Mouse (Mus musculus) hindbrain, embryonic 11.5 days (tissue): ENCODE results near the gene Pir. TPM values are rescaled to one million over a fixed set of nuclear protein-coding genes. Genes with fewer than 3 reads are reported as not detected.

ENCODE experiments used
- ATAC-seq: fragments of 200-750 bp; cut with Nextera tagmentation; 2 replicates; pipeline ENCODE4 v1.8.0; 2017; ENCODE audit warnings: mild to moderate bottlenecking, moderate TSS enrichment, moderate library complexity; ENCODE audit not compliant: low FRiP score
- DNase-seq: peaks from one replicate; pipeline ENCODE4 v3.0.0-alpha.2; 2015; ENCODE audit warnings: low spot score
- H3K27ac ChIP-seq: fragments of 300-500 bp; sonication (generic); 2 replicates; pipeline ENCODE4 v1.5.1; 2014; ENCODE audit warnings: mild to moderate bottlenecking, low read depth, low read length
- H3K27me3 ChIP-seq: fragments of 300-500 bp; sonication (generic); 2 replicates; pipeline ENCODE4 v1.6.1; 2014; ENCODE audit warnings: mild to moderate bottlenecking, low read length, moderate library complexity, mixed read lengths; ENCODE audit not compliant: control insufficient read depth, insufficient read depth
- H3K36me3 ChIP-seq: fragments of 300-500 bp; sonication (generic); 2 replicates; pipeline ENCODE4 v1.6.1; 2014; ENCODE audit warnings: mild to moderate bottlenecking, low read length, moderate library complexity, mixed read lengths; ENCODE audit not compliant: control insufficient read depth, insufficient read depth
- H3K4me1 ChIP-seq: fragments of 300-500 bp; sonication (generic); replicated peaks from 2 replicates; pipeline ENCODE4 v1.6.1; 2014; ENCODE audit warnings: low read length, mixed read lengths; ENCODE audit not compliant: control insufficient read depth, insufficient read depth
- H3K4me2 ChIP-seq: fragments of 300-500 bp; sonication (generic); replicated peaks from 2 replicates; pipeline ENCODE4 v1.6.1; 2014; ENCODE audit warnings: mild to moderate bottlenecking, low read depth, low read length
- H3K4me3 ChIP-seq: fragments of 300-500 bp; sonication (generic); 2 replicates; pipeline ENCODE4 v1.5.1; 2014; ENCODE audit warnings: low read depth, low read length
- H3K9ac ChIP-seq: fragments of 300-500 bp; sonication (generic); 2 replicates; pipeline ENCODE4 v1.6.1; 2014; ENCODE audit warnings: low read depth, low read length
- H3K9me3 ChIP-seq: fragments of 300-500 bp; sonication (generic); 2 replicates; pipeline ENCODE4 v1.6.1; 2016; ENCODE audit warnings: low read length; ENCODE audit not compliant: control insufficient read depth
- whole genome bisulfite sequencing: fragments of 180-500 bp; shearing (Covaris S2); extraction: QIAGEN DNeasy Blood & Tissue Kit; methylation state at CpG from one replicate; pipeline ENCODE4 v1.1.7; 2014; 5-methylcytosine and 5-hydroxymethylcytosine counted together
- polyA plus RNA-seq: library from polyadenylated mRNA; unstranded; fragments of >200 nt; fragmentation: Nextera tagmentation; extraction: Ambion mirVana; gene quantifications from 2 replicates; pipeline ENCODE4 v1.2.1, GENCODE M21; 2014

The Pir gene
- polyA plus RNA-seq, 1 experiment from 2014 or later = 7.2 TPM

DNA sequence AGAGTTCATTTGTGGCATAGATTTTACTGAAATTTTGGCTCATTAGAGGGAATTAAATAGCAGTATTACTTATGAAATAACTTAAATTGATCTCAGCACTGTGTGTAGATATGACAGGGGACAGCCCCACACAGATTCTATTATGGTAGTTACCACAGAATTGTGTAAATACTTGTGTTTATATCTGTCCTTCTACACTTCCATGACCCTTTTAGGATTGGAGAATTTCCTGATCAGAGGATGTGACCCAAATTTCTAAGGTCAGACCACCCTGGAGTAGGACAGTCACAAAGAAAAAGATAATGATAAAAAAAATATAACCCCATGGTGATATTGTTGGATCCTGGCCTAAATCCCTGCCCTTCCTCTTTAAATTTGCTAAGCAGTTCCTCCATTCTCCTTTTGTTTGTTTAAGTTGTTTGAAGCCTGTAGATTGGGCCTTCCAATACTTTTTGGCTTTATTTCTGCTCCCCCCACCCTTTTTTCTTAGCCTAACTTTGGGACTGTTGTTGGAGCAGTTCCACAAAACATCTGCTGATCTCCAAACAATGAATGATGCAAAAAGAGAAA, 136.0 kb downstream of the Pir start:
- Histone ChIP-seq H3K9ac (no peak overlapping the region), H3K4me3 (no peak overlapping the region), H3K9me3 (no peaks in the 10 kb centered on the region), H3K36me3 (no peaks in the 10 kb centered on the region), H3K27ac (no peak overlapping the region), H3K4me1 (no peaks in the 10 kb centered on the region), H3K27me3 (no peaks in the 10 kb centered on the region; the same call in 1 of the 2 replicates), H3K4me2 (no peak overlapping the region)
- no peak for DNase-seq
- no peak for ATAC-seq

DNA sequence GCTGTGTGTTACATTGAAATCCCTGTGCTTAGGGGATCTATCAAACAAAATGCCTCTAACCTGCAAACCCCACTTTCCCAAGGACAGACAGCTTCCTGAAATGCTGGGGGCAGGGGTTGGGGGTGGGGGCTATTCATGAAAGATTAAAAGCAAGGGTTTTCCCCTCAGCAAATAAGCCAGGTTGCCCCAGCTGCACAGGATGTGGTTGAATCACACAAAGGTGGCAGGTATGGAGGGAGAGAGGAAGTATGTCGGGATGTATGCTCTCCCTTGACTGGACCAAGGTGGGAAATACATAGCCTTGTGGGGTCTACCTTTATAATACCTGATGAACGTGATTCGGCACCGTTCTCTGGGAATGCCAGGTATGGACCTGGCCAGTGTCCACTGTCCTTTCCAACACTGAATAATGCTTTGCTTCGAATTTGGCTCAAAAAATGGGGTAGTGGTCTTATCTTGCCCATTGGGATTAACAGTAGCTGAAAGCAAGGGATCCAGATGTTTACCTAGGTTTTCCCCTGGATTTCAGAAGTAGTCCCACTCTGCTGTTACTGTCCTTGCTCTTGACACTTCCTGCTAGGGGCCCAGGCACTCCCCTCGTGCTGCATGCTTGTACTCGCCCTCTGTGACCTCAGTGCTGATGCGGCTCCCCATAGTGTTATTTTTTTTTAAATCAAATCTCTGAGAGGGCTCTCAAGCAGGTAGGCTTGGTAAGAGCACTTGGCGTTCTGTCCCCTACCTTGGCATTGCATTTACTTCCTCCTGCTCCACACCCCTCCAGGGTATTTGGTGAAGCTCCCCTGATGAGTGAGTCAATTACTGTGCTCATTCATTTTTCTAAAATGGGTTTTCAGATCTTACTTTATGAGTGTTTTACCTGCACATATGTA, 137.2 kb downstream of the Pir start:
- Histone ChIP-seq H3K9ac (no peak overlapping the region), H3K27ac (no peak overlapping the region), H3K9me3 (no peaks in the 10 kb centered on the region), H3K27me3 (no peaks in the 10 kb centered on the region; the same call in 1 of the 2 replicates), H3K4me2 (no peak overlapping the region), H3K36me3 (no peaks in the 10 kb centered on the region), H3K4me1 (no peaks in the 10 kb centered on the region), H3K4me3 (no peak overlapping the region)
- ATAC-seq (no peak), DNase-seq (no peak)
- WGBS = 73% methylated on average over 9 of the region's 9 CpGs

DNA sequence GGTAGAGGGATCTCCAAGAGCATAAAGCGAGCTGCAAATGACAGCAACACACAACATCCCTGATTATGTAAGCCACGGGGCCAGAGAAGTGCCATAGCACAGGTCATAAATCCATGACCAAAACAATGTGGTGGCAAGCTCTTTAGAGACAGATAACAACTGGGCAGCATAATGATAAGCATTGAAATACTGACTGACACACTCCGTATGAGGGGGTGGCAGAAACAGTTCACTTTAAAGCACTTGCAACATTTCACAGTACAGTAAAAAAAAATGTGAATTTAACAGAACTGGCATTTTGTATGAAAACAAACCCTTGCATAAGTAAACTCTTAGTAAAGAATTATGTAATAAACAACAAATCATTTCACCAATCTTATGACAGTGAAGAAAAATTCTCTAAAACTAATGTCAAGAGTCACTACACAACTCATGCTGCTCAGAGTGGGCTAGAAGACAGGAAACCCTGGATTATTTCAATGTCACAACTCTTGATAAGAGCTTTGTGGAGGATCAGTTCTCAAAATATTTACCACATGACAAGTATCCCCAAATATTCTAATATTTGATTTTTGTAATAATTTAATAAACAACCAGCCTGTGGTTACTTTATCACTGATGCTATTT, 139.2 kb downstream of the Pir start:
- H3K27me3 ChIP-seq = no peaks in the 10 kb centered on the region; the same call in 1 of the 2 replicates
- 89% methylated on average over 3 of the region's 3 CpGs for WGBS

DNA sequence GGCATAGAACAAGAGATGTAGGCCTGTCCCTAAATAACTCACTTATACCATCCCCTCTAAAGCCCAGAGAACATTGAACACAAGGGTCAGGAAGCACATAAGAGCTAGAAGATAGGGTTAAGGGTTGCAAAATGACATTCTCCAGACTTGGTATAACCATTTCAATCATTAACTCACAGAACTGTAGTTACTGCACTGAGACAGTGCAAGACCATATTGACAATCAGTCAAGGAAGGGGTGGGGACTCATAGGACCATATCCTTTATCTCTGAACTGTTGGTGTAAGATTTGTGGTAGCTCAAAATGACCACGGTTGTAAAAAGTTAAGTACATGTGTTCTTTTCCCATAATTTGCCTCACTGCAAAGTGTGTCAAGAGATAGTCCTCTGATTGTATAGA, 141.4 kb downstream of the Pir start:
- no peak for DNase-seq
- no peak for ATAC-seq
- Histone ChIP-seq H3K27me3 (no peaks in the 10 kb centered on the region; the same call in 1 of the 2 replicates), H3K4me2 (no peak overlapping the region), H3K9me3 (no peaks in the 10 kb centered on the region), H3K36me3 (no peaks in the 10 kb centered on the region), H3K27ac (no peak overlapping the region), H3K4me1 (no peaks in the 10 kb centered on the region), H3K9ac (no peak overlapping the region), H3K4me3 (no peak overlapping the region)
- 79% methylated on average over 1 of the region's 1 CpGs for WGBS

More for the DNA sequence above, 139.2 kb downstream of the Pir start:
- no peak for DNase-seq
- no peak overlapping the region for H3K4me2 ChIP-seq
- H3K27ac ChIP-seq = no peak overlapping the region
- H3K9me3 ChIP-seq = no peaks in the 10 kb centered on the region
- H3K4me3 ChIP-seq = no peak overlapping the region
- no peaks in the 10 kb centered on the region for H3K36me3 ChIP-seq
- H3K9ac ChIP-seq = no peak overlapping the region
- H3K4me1 ChIP-seq = no peaks in the 10 kb centered on the region
- no peak for ATAC-seq

DNA sequence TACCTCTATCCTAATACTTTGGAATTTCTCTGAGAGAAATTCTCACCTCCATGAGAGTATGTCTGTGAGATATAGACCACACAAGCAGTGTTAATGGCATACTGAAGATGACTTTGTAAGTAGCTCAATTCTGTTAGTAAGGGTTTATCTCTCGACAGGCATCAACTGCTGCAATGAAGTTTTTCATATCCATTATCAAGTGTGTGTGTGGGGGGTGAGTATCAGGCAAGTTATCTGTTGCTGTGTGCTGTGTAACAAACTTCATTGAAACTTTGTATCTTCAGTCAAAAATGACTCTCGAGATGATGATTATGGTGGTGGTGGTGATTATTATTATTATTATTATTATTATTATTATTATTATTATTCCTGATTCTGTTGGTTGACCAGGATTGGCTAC, 147.6 kb downstream of the Pir start:
- DNase-seq (no peak), ATAC-seq (no peak)
- Histone ChIP-seq H3K4me3 (no peak overlapping the region), H3K27ac (no peak overlapping the region), H3K36me3 (no peaks in the 10 kb centered on the region), H3K4me2 (no peak overlapping the region), H3K4me1 (no peaks in the 10 kb centered on the region), H3K9me3 (no peaks in the 10 kb centered on the region), H3K27me3 (no peaks in the 10 kb centered on the region), H3K9ac (no peak overlapping the region)
- WGBS = 83% methylated on average over 2 of the region's 2 CpGs

DNA sequence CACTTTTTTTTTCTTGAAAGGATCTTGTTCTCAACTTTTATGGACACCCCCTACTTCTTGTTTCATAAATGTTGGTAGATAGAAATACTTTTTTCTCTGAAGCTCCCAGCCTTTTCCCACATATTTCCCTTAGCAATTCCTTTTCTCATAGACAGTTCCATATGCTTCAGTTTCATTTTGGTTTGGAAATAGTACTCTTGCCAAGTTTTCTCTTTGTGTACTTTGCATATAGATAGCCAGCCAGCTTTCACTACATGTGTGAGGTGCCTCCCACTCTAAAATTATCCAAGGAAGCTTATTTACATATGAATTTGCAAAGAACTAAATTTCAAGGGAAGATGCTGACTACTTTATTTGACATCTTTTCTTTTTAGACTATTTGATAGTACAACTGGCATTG, 148.8 kb downstream of the Pir start:
- H3K4me3 ChIP-seq = no peak overlapping the region
- no peaks in the 10 kb centered on the region for H3K9me3 ChIP-seq
- no peak overlapping the region for H3K9ac ChIP-seq
- ATAC-seq (no peak), DNase-seq (no peak)
- H3K27ac ChIP-seq = no peak overlapping the region
- no peaks in the 10 kb centered on the region for H3K36me3 ChIP-seq
- no peaks in the 10 kb centered on the region for H3K27me3 ChIP-seq
- H3K4me2 ChIP-seq = no peak overlapping the region
- H3K4me1 ChIP-seq = no peaks in the 10 kb centered on the region

DNA sequence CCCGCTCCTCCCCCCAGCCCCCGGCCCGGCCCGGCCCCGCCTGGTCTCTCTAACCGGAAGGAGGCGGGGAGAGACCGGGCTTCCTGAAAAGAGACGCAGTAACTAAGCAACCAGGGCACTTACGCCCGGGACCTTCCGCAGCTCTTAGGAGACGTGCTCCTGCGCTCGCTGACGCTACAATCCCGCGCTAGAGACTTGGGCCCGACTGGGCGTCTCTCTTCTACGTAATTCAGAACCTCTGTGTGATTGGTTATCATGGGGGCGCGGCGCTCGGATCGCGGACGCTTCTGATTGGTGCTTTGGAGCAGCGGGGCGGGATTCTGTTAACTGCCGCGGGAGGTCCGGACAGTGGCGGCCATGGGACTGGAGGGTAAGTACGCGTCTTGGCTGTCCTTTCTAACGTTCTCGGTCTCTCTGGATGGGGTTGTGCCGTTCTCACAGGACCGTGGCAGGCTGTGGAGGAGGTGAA, 150.3 kb downstream of the Pir start, which contains the start of gene Piga:
Gene Piga, plus strand, starts transcription at position 317 of the 469 bp plus-strand sequence.
- H3K4me1 ChIP-seq = no peaks in the 10 kb centered on the region
- no peaks in the 10 kb centered on the region for H3K36me3 ChIP-seq
- peak within 1 kb of the TSS; percentile 53 for H3K4me3 ChIP-seq
- H3K9me3 ChIP-seq = no peaks in the 10 kb centered on the region
- H3K9ac ChIP-seq = peak within 1 kb of the TSS; percentile 60
- WGBS = 17% methylated on average over 31 of the region's 40 CpGs
- H3K27ac ChIP-seq = peak within 1 kb of the TSS; percentile 17; the same call in 1 of the 2 replicates
- H3K4me2 ChIP-seq = peak within 1 kb of the TSS; percentile 37
- ATAC-seq (peak; percentile 100), DNase-seq (peak; percentile 86)
- H3K27me3 ChIP-seq = no peaks in the 10 kb centered on the region

DNA sequence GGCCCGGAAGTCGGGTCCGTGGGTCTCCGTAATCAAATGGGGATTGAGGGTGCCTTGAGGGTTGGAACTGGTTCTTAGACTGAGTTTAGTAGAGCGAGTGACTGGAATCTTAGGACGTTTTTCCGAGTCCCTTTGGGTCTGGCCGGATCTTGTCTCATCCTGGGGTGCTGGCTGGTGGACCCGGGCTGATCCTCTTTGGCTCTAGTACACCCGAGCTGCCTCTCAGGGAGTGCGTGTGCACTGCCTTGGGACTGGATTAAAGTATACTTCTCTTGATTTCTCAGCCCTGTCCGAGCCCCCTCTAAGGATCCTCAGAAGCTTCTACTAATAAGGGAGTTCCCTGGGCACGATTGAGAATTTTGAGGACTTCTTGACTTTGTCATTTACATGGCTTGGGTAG, 150.8 kb downstream of the Pir start:
- WGBS = 19% methylated on average over 12 of the region's 13 CpGs
- no peak for DNase-seq
- peak overlapping the region; percentile 37 for H3K4me2 ChIP-seq
- no peaks in the 10 kb centered on the region for H3K9me3 ChIP-seq
- peak overlapping the region; percentile 53 for H3K4me3 ChIP-seq
- peak overlapping the region; percentile 17; the same call in 1 of the 2 replicates for H3K27ac ChIP-seq
- H3K4me1 ChIP-seq = no peaks in the 10 kb centered on the region
- ATAC-seq = no peak
- no peaks in the 10 kb centered on the region for H3K27me3 ChIP-seq
- peak overlapping the region; percentile 60 for H3K9ac ChIP-seq
- H3K36me3 ChIP-seq = no peaks in the 10 kb centered on the region
